Mouse (Mus musculus) layer of hippocampus, adult 2 months (tissue): ENCODE measurements at regions not wholly inside any gene's neighbourhood (a gene's known extent, or its start where the extent isn't known, plus 50 kb on each side); places are given as distances from the start of the nearest gene placed in this dataset.

ENCODE experiments used
- DNase-seq, 2 experiments: peaks; one replicate each; pipeline ENCODE4 v3.0.0; 2022; ENCODE audit warnings: low spot score in 2 of 2
- H3K27ac ChIP-seq: fragments of 200-600 bp; 2 replicates; pipeline ENCODE4 v1.8.1; 2022
- H3K4me3 ChIP-seq: fragments of 200-600 bp; 2 replicates; pipeline ENCODE4 v1.8.1; 2022; ENCODE audit warnings: mild to moderate bottlenecking
- CTCF ChIP-seq: fragments of 200-600 bp; conservative IDR thresholded peaks from 2 replicates; pipeline ENCODE4 v1.8.1; 2022; ENCODE audit warnings: antibody characterized with exemption, mild to moderate bottlenecking, moderate library complexity

GRCm38 (mm10) chr13:60084975-60085374 is 92.2 kb downstream of the Gas1 start:
- Histone ChIP-seq H3K4me3 (no peak overlapping the region; the same call in 1 of the 2 replicates), H3K27ac (no peak overlapping the region)
- DNase-seq, result peak; percentile 13 to 17
- TF ChIP-seq CTCF, result no peak

GRCm38 (mm10) chr13:60084290-60084689 is 92.9 kb downstream of the Gas1 start:
- no peak for TF ChIP-seq CTCF
- DNase-seq, result no peak
- Histone ChIP-seq H3K4me3 (no peak overlapping the region), H3K27ac (no peak overlapping the region)

GRCm38 (mm10) chr13:60080113-60080512 is 97.1 kb downstream of the Gas1 start:
- DNase-seq, result no peak
- no peak for TF ChIP-seq CTCF
- H3K4me3 ChIP-seq, result no peak overlapping the region
- no peak overlapping the region for H3K27ac ChIP-seq

- TF ChIP-seq CTCF, result no peak
- Histone ChIP-seq H3K4me3 (no peak overlapping the region), H3K27ac (no peak overlapping the region)
- no peak for DNase-seq
Measured at GRCm38 (mm10) chr13:60078331-60079050, 98.7 kb downstream of the Gas1 start.

GRCm38 (mm10) chr13:60076147-60076800 is 100.9 kb downstream of the Gas1 start:
- Histone ChIP-seq H3K27ac (no peak overlapping the region), H3K4me3 (no peak overlapping the region)
- TF ChIP-seq CTCF, result no peak
- no peak for DNase-seq

GRCm38 (mm10) chr13:60071595-60071994 is 105.6 kb downstream of the Gas1 start:
- DNase-seq, result no peak
- Histone ChIP-seq H3K27ac (no peak overlapping the region), H3K4me3 (no peak overlapping the region)
- TF ChIP-seq CTCF, result 0 out of 2 replicates have a peak, but pooled peaks have one; percentile 5

GRCm38 (mm10) chr13:60069196-60069595 is 108.0 kb downstream of the Gas1 start:
- Histone ChIP-seq H3K27ac (no peak overlapping the region), H3K4me3 (no peak overlapping the region)
- no peak for DNase-seq
- no peak for TF ChIP-seq CTCF

- TF ChIP-seq CTCF, result no peak
- Histone ChIP-seq H3K4me3 (no peak overlapping the region), H3K27ac (no peak overlapping the region)
- no peak for DNase-seq
Measured at GRCm38 (mm10) chr13:60067325-60067724, 109.8 kb downstream of the Gas1 start.

GRCm38 (mm10) chr13:60061589-60061988 is 115.6 kb downstream of the Gas1 start:
- H3K27ac ChIP-seq, result no peak overlapping the region
- DNase-seq, result no peak
- no peak for TF ChIP-seq CTCF
- H3K4me3 ChIP-seq, result no peak overlapping the region

- no peak for TF ChIP-seq CTCF
- no peak overlapping the region for H3K4me3 ChIP-seq
- no peak for DNase-seq
- no peak overlapping the region for H3K27ac ChIP-seq
Measured at GRCm38 (mm10) chr13:60057761-60058274, 119.3 kb downstream of the Gas1 start.

GRCm38 (mm10) chr13:60054531-60054930 is 122.6 kb downstream of the Gas1 start:
- H3K4me3 ChIP-seq, result no peak overlapping the region
- TF ChIP-seq CTCF, result no peak
- H3K27ac ChIP-seq, result no peak overlapping the region
- DNase-seq, result no peak

- H3K27ac ChIP-seq, result no peak overlapping the region
- no peak for DNase-seq
- TF ChIP-seq CTCF, result no peak
- H3K4me3 ChIP-seq, result no peak overlapping the region
Measured at GRCm38 (mm10) chr13:60054081-60054480, 123.1 kb downstream of the Gas1 start.

- DNase-seq, result no peak
- no peak overlapping the region for H3K4me3 ChIP-seq
- no peak overlapping the region for H3K27ac ChIP-seq
- no peak for TF ChIP-seq CTCF
Measured at GRCm38 (mm10) chr13:60051866-60052265, 125.3 kb downstream of the Gas1 start.
